Mouse (Mus musculus) lung, adult 2 months (tissue): ENCODE measurements around the gene Elane.

Source experiments
- CTCF ChIP-seq: fragments of 200-500 bp; IDR thresholded peaks from 2 replicates; pipeline ENCODE4 v1.5.1; 2011; ENCODE audit warnings: mild to moderate bottlenecking, low read length, control low read depth; ENCODE audit not compliant: insufficient read depth
- POLR2A ChIP-seq: fragments of 200-500 bp; IDR thresholded peaks from 2 replicates; pipeline ENCODE4 v1.6.1; 2011; ENCODE audit warnings: low read depth, mild to moderate bottlenecking, control low read depth, low read length, borderline replicate concordance; ENCODE audit errors: extremely low read depth

DNA sequence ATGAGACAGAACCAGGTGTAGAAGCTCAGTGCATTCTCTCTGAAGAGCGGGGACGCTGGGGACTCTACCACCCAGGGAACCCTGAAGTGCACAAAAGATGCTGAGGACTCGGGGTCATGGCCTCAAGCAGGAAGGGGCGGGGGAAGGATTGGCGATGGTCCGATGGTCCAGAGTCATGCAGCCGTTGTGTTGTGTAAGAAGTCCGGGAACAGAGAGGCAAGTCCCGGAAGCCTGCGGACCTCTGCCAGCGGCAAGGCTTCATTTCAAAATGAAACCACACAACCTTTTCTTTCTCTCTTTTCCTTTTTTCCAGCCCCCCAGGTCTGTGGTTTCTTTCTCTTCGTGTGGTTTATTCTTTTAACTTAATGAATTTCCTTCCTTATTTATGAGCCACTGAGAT lies 8.3 kb upstream of the Elane start:
- TF ChIP-seq POLR2A (no peak), CTCF (no peak)
